Mouse (Mus musculus): ENCODE measurements around the gene Cox6a2.

DNA sequence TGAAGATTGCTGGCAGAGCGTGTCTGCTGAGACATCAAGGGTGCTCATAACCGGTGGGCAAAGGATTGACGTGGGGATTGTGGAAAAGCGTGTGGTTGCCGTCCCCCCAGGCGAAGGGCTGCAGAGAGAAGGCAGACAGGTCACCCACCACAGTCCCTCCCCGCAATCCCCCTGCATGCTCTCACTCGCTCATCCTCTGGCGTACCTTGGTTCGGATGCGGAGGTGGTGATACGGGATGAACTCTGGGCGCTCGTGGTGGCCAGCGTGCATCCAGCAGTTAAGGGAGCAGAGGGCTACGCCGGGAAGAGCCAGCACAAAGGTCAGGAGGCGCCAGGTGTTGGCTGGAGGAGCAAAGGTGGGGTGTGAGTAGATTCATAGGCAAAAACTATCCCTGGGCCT is 492 bp downstream of the Cox6a2 start:
- TF ChIP-seq CHD2 (IDR thresholded peaks at IDR 0.05; ENCODE audit: low read depth, low read length), result no peak
- TF ChIP-seq ZC3H11A (IDR thresholded peaks at IDR 0.05; ENCODE audit: borderline replicate concordance, low read depth, low read length), result no peak

Data from ES-E14 (cell line).